9 mouse cellular contexts compared by ENCODE assay signal in the genomic region with DNA sequence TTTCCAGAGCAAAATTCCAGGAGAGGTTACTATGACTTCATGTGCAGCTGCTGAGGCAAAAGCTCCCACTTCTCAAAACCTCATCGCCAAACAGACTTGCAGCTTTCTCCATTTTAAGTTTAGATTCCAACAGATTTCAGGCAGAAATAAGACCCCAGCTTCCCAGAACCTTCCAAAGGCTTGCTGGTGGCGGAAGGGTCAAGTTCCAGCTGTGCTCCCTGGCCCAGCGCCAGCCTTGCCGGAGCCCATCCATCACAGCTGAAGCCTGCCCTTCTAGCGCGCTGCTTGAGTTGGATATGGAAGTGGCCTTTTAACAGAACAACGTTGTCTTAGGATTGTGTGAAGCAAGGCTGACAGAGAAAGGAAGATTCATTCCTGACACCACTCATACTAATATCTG.
DNase-seq lines count a peak whose midpoint lies in the region; ATAC-seq and TF ChIP-seq lines count a peak whose summit lies in the region.
"Had no signal": no experiment of that assay in that cellular context is flagged by ENCODE, and none has a peak within 500 bp of the region (broad histone marks: within the 10 kb centered on the region; RNA-seq: fewer than 3 reads in every experiment).

No protein-coding gene starts in this region.

- H3K27ac ChIP-seq in forebrain, postnatal 0 days (ENCODE audit: low read depth, low read length) = 0 out of 2 replicates have a peak overlapping the region, but pooled peaks have one; percentile 45
- no peak overlapping the region for H3K27ac ChIP-seq in forebrain, embryonic 13.5 days
- H3K27ac ChIP-seq in kidney, postnatal 0 days = no peak overlapping the region
- no peak overlapping the region for H3K27ac ChIP-seq in stomach, embryonic 15.5 days
- H3K27ac ChIP-seq in thymus, adult 2 months (ENCODE audit: control insufficient read depth, insufficient read depth, low read length) = no peak overlapping the region

- TF ChIP-seq CTCF in forebrain, postnatal 0 days (IDR thresholded peaks at IDR 0.05; ENCODE audit: low read depth) = no peak
- no peak for TF ChIP-seq CTCF in kidney, postnatal 0 days (IDR thresholded peaks at IDR 0.05; ENCODE audit: low read depth)
- no peak for TF ChIP-seq CTCF in thymus, adult 2 months (IDR thresholded peaks at IDR 0.05; ENCODE audit: borderline replicate concordance, control insufficient read depth, extremely low read depth, insufficient read depth, low read length, poor library complexity)

- no peak for TF ChIP-seq POLR2A in thymus, adult 2 months (IDR thresholded peaks at IDR 0.05; ENCODE audit: control insufficient read depth, extremely low read depth, insufficient read depth, low read length, poor library complexity)

- 39% methylated on average over 7 of the region's 7 CpGs for WGBS in forebrain, postnatal 0 days
- 25% methylated on average over 7 of the region's 7 CpGs for WGBS in forebrain, embryonic 13.5 days
- 2% methylated on average over 7 of the region's 7 CpGs for WGBS in kidney, postnatal 0 days
- 26% methylated on average over 7 of the region's 7 CpGs for WGBS in stomach, embryonic 15.5 days
- WGBS in thymus, adult 2 months = 64% methylated on average over 7 of the region's 7 CpGs

- no peak overlapping the region for H3K4me2 ChIP-seq in forebrain, postnatal 0 days (ENCODE audit: low read depth)
- no peak overlapping the region for H3K4me2 ChIP-seq in forebrain, embryonic 13.5 days
- no peak overlapping the region for H3K4me2 ChIP-seq in kidney, postnatal 0 days (ENCODE audit: low read length)
- no peak overlapping the region for H3K4me2 ChIP-seq in stomach, embryonic 15.5 days

- H3K4me1 ChIP-seq in forebrain, postnatal 0 days (ENCODE audit: insufficient read depth) = peaks cover 6% of the 10 kb centered on the region; the same call in 1 of the 2 replicates
- H3K4me1 ChIP-seq in forebrain, embryonic 13.5 days = peaks cover 7% of the 10 kb centered on the region
- no peaks in the 10 kb centered on the region for H3K4me1 ChIP-seq in kidney, postnatal 0 days (replicated peaks; ENCODE audit: insufficient read depth, low read length)
- H3K4me1 ChIP-seq in stomach, embryonic 15.5 days = no peaks in the 10 kb centered on the region
- no peaks in the 10 kb centered on the region for H3K4me1 ChIP-seq in thymus, adult 2 months (replicated peaks; ENCODE audit: control insufficient read depth, insufficient read depth, low read length)

- H3K9me3 ChIP-seq in forebrain, postnatal 0 days (ENCODE audit: low read length) = no peaks in the 10 kb centered on the region
- H3K9me3 ChIP-seq in forebrain, embryonic 13.5 days (replicated peaks) = no peaks in the 10 kb centered on the region
- no peaks in the 10 kb centered on the region for H3K9me3 ChIP-seq in kidney, postnatal 0 days (replicated peaks; ENCODE audit: low read length)
- H3K9me3 ChIP-seq in stomach, embryonic 15.5 days = no peaks in the 10 kb centered on the region

- no peak overlapping the region for H3K4me3 ChIP-seq in forebrain, postnatal 0 days (ENCODE audit: low read depth, low read length)
- H3K4me3 ChIP-seq in forebrain, embryonic 13.5 days = no peak overlapping the region
- no peak overlapping the region for H3K4me3 ChIP-seq in kidney, postnatal 0 days (replicated peaks; ENCODE audit: low read depth, low read length)
- H3K4me3 ChIP-seq in stomach, embryonic 15.5 days (replicated peaks) = no peak overlapping the region
- H3K4me3 ChIP-seq in thymus, adult 2 months (ENCODE audit: control insufficient read depth, insufficient read depth, low read length) = no peak overlapping the region

- no peaks in the 10 kb centered on the region for H3K36me3 ChIP-seq in forebrain, postnatal 0 days (ENCODE audit: insufficient read depth)
- no peaks in the 10 kb centered on the region for H3K36me3 ChIP-seq in forebrain, embryonic 13.5 days (ENCODE audit: poor library complexity, severe bottlenecking)
- H3K36me3 ChIP-seq in kidney, postnatal 0 days (ENCODE audit: insufficient read depth, low read length) = no peaks in the 10 kb centered on the region
- no peaks in the 10 kb centered on the region for H3K36me3 ChIP-seq in stomach, embryonic 15.5 days
- no peaks in the 10 kb centered on the region for H3K36me3 ChIP-seq in thymus, adult 2 months (ENCODE audit: control insufficient read depth, insufficient read depth, low read length)

- DNase-seq in forebrain, postnatal 0 days = peak; percentile 42
- peak; percentile 43 for DNase-seq in right cerebral cortex, postnatal 4 days
- DNase-seq in right cerebral cortex, adult 2 months (ENCODE audit: low spot score in 2 of 2) = no peak
- DNase-seq in kidney, postnatal 0 days (ENCODE audit: low spot score) = peak; percentile 61
- DNase-seq in thymus, adult 2 months = no peak
- DNase-seq in adrenal gland, adult 8-10 months = no peak

- peak; percentile 29; the same call in 1 of the 2 replicates for ATAC-seq in forebrain, postnatal 0 days
- no peak for ATAC-seq in forebrain, embryonic 13.5 days
- ATAC-seq in kidney, postnatal 0 days (replicated peaks; ENCODE audit: low FRiP score, low read depth) = no peak
- peak; percentile 63; the same call in 1 of the 2 replicates for ATAC-seq in stomach, embryonic 15.5 days (ENCODE audit: insufficient read depth, low FRiP score, low read depth)

- H3K9ac ChIP-seq in forebrain, postnatal 0 days = no peak overlapping the region
- no peak overlapping the region for H3K9ac ChIP-seq in forebrain, embryonic 13.5 days
- H3K9ac ChIP-seq in kidney, postnatal 0 days (ENCODE audit: low read depth, low read length) = no peak overlapping the region
- no peak overlapping the region for H3K9ac ChIP-seq in stomach, embryonic 15.5 days

- no peaks in the 10 kb centered on the region for H3K27me3 ChIP-seq in forebrain, postnatal 0 days (ENCODE audit: insufficient read depth, low read length)
- 0 out of 2 replicates have a peak, but pooled peaks cover 4% of the 10 kb centered on the region for H3K27me3 ChIP-seq in forebrain, embryonic 13.5 days
- H3K27me3 ChIP-seq in kidney, postnatal 0 days (ENCODE audit: insufficient read depth, low read length) = no peaks in the 10 kb centered on the region
- H3K27me3 ChIP-seq in stomach, embryonic 15.5 days (replicated peaks) = no peaks in the 10 kb centered on the region
- no peaks in the 10 kb centered on the region for H3K27me3 ChIP-seq in thymus, adult 2 months (ENCODE audit: control insufficient read depth, insufficient read depth, low read length)
- H3K27me3 ChIP-seq: CH12.LX had no signal

Comparison
In these comparisons a context has a peak if more than half of its experiments do, and no peak if none do; other contexts are left out.
1. ATAC-seq: peak in forebrain, postnatal 0 days (single experiment) and stomach, embryonic 15.5 days (single experiment); none in forebrain, embryonic 13.5 days (single experiment) and kidney, postnatal 0 days (single experiment).
2. DNase-seq: peak in forebrain, postnatal 0 days (single experiment), right cerebral cortex, postnatal 4 days (single experiment) and kidney, postnatal 0 days (single experiment); none in right cerebral cortex, adult 2 months (0 of 2), thymus, adult 2 months (single experiment) and adrenal gland, adult 8-10 months (single experiment).